ENCODE assay signal across 8 mouse cellular contexts in genomic region chr10:81320550-81321347, GRCm38 (mm10). TPM values are rescaled to one million over a fixed set of nuclear protein-coding genes. Genes with fewer than 3 reads are reported as not detected.
DNase-seq lines count a peak whose midpoint lies in the region; ATAC-seq and TF ChIP-seq lines count a peak whose summit lies in the region.

Cactin (plus strand) TSS chr10:81321103.

- H3K36me3 ChIP-seq in embryonic facial prominence, embryonic 14.5 days (ENCODE audit: control insufficient read depth, insufficient read depth, low read length): peaks cover 58% of the 10 kb centered on the region
- no peaks in the 10 kb centered on the region; the same call in 1 of the 2 replicates for H3K36me3 ChIP-seq in heart, adult 2 months (ENCODE audit: control insufficient read depth, insufficient read depth, low read length)
- H3K36me3 ChIP-seq in limb, embryonic 13.5 days: peaks cover 68% of the 10 kb centered on the region
- peaks cover 41% of the 10 kb centered on the region for H3K36me3 ChIP-seq in midbrain, embryonic 16.5 days (ENCODE audit: control insufficient read depth, insufficient read depth, low read length)

- H3K9ac ChIP-seq in embryonic facial prominence, embryonic 14.5 days (ENCODE audit: low read depth, low read length): peak within 1 kb of the TSS; percentile 92
- H3K9ac ChIP-seq in heart, adult 2 months (ENCODE audit: low read depth, low read length): peak within 1 kb of the TSS; percentile 88
- peak within 1 kb of the TSS; percentile 95 for H3K9ac ChIP-seq in limb, embryonic 13.5 days
- peak within 1 kb of the TSS; percentile 77 for H3K9ac ChIP-seq in midbrain, embryonic 16.5 days (ENCODE audit: low read depth, low read length)

- TF ChIP-seq EP300 in heart, adult 2 months (IDR thresholded peaks at IDR 0.05; ENCODE audit: insufficient read depth, low read depth, low read length): 0 out of 2 replicates have a peak, but pooled peaks have one; percentile 26

- DNase-seq in 3T3-L1 (ENCODE audit: low read depth, low spot score): peak; percentile 100
- DNase-seq in adrenal gland, postnatal 4 days (ENCODE audit: low spot score in 2 of 2): peak; percentile 93 to 95
- DNase-seq in embryonic facial prominence, embryonic 14.5 days (ENCODE audit: low spot score): peak; percentile 100
- peak; percentile 95 to 100 for DNase-seq in heart, adult 2 months
- peak; percentile 100 for DNase-seq in kidney, adult 8-10 months
- DNase-seq in spleen, postnatal 10 days (ENCODE audit: low spot score in 2 of 2): peak; percentile 96 to 99

- peak; percentile 72 for TF ChIP-seq POLR2A in heart, adult 2 months (IDR thresholded peaks at IDR 0.05; ENCODE audit: insufficient read depth, low read depth, low read length)

- TF ChIP-seq CTCF in heart, adult 2 months (IDR thresholded peaks at IDR 0.05): peak; percentile 59

- peak within 1 kb of the TSS; percentile 97 for H3K4me3 ChIP-seq in embryonic facial prominence, embryonic 14.5 days (ENCODE audit: low read depth, low read length)
- peak within 1 kb of the TSS; percentile 79 for H3K4me3 ChIP-seq in heart, adult 2 months
- peak within 1 kb of the TSS; percentile 96 for H3K4me3 ChIP-seq in limb, embryonic 13.5 days
- H3K4me3 ChIP-seq in midbrain, embryonic 16.5 days (ENCODE audit: low read depth, low read length): peak within 1 kb of the TSS; percentile 78

- no peaks in the 10 kb centered on the region for H3K27me3 ChIP-seq in embryonic facial prominence, embryonic 14.5 days (replicated peaks; ENCODE audit: control insufficient read depth, insufficient read depth, low read length)
- H3K27me3 ChIP-seq in heart, adult 2 months (ENCODE audit: control insufficient read depth, insufficient read depth, low read length): no peaks in the 10 kb centered on the region
- H3K27me3 ChIP-seq in limb, embryonic 13.5 days: no peaks in the 10 kb centered on the region
- H3K27me3 ChIP-seq in midbrain, embryonic 16.5 days (ENCODE audit: control insufficient read depth, insufficient read depth, low read depth, low read length): no peaks in the 10 kb centered on the region

- H3K4me1 ChIP-seq in embryonic facial prominence, embryonic 14.5 days (ENCODE audit: control insufficient read depth, insufficient read depth, low read length): peaks cover 12% of the 10 kb centered on the region; the same call in 1 of the 2 replicates
- H3K4me1 ChIP-seq in heart, adult 2 months (ENCODE audit: control insufficient read depth, insufficient read depth, low read length): peaks cover 6% of the 10 kb centered on the region
- peaks cover 48% of the 10 kb centered on the region for H3K4me1 ChIP-seq in limb, embryonic 13.5 days
- peaks cover 21% of the 10 kb centered on the region for H3K4me1 ChIP-seq in midbrain, embryonic 16.5 days (ENCODE audit: control insufficient read depth, insufficient read depth, low read length)

- H3K79me2 ChIP-seq in heart, adult 2 months (replicated peaks; ENCODE audit: control insufficient read depth, insufficient read depth, low read length): no peaks in the 10 kb centered on the region; the same call in 1 of the 2 replicates

- ATAC-seq in embryonic facial prominence, embryonic 14.5 days (ENCODE audit: low read depth): peak; percentile 93
- ATAC-seq in limb, embryonic 13.5 days (ENCODE audit: low FRiP score, low read depth): peak; percentile 94
- ATAC-seq in midbrain, embryonic 16.5 days: peak; percentile 92

- peak within 1 kb of the TSS; percentile 93 for H3K27ac ChIP-seq in embryonic facial prominence, embryonic 14.5 days (replicated peaks; ENCODE audit: low read depth, low read length)
- H3K27ac ChIP-seq in heart, adult 2 months: peak within 1 kb of the TSS; percentile 99
- H3K27ac ChIP-seq in limb, embryonic 13.5 days: peak within 1 kb of the TSS; percentile 89
- peak within 1 kb of the TSS; percentile 88 for H3K27ac ChIP-seq in midbrain, embryonic 16.5 days (ENCODE audit: low read length)

- under 1% methylated on average over 57 of the region's 68 CpGs for WGBS in embryonic facial prominence, embryonic 14.5 days
- WGBS in heart, adult 2 months: under 1% methylated on average over 68 of the region's 68 CpGs
- 1% methylated on average over 68 of the region's 68 CpGs for WGBS in limb, embryonic 13.5 days
- under 1% methylated on average over 68 of the region's 68 CpGs for WGBS in midbrain, embryonic 16.5 days

- H3K9me3 ChIP-seq in embryonic facial prominence, embryonic 14.5 days (ENCODE audit: control insufficient read depth, low read length): no peaks in the 10 kb centered on the region
- H3K9me3 ChIP-seq in limb, embryonic 13.5 days: no peaks in the 10 kb centered on the region
- H3K9me3 ChIP-seq in midbrain, embryonic 16.5 days (replicated peaks; ENCODE audit: control insufficient read depth, low read length, poor library complexity, severe bottlenecking): no peaks in the 10 kb centered on the region

- intact Hi-C loops in heart, adult 2 months (cut with DNase I): loop anchor here (1.0 to 2.0 kb wide), 2 partner anchors 21 to 30 kb away; partner anchors contain the start of gene Hmg20b

- H3K4me2 ChIP-seq in embryonic facial prominence, embryonic 14.5 days (ENCODE audit: low read depth, low read length): peak within 1 kb of the TSS; percentile 72
- H3K4me2 ChIP-seq in limb, embryonic 13.5 days (replicated peaks): peak within 1 kb of the TSS; percentile 91
- peak within 1 kb of the TSS; percentile 68 for H3K4me2 ChIP-seq in midbrain, embryonic 16.5 days (ENCODE audit: low read length)

RNA-seq across cellular contexts. Expression of gene Cactin, which starts in this region (rescaled TPM):
- 10 to 100 TPM; 43.8 to 44.4 TPM for total RNA-seq in adrenal gland, postnatal 4 days (2021)
- 27.0 and 27.5 TPM in 2 replicates for polyA plus RNA-seq in embryonic facial prominence, embryonic 14.5 days (2014; fragmentation: Nextera tagmentation; extraction: Ambion mirVana)
- total RNA-seq in heart, adult 2 months (2021): 10 to 100 TPM; 16.1 to 18.0 TPM
- 15.4 and 18.0 TPM in 2 replicates for polyA plus RNA-seq in heart, adult 2 months (2012; rRNA removed)
- polyA plus RNA-seq in limb, embryonic 13.5 days (2015; fragmentation: Nextera tagmentation; extraction: Ambion mirVana): 41.8 and 42.3 TPM in 2 replicates
- 27.6 and 28.3 TPM in 2 replicates for polyA plus RNA-seq in midbrain, embryonic 16.5 days (2015; fragmentation: Nextera tagmentation; extraction: Ambion mirVana)

Comparison
In these comparisons a context has a peak if more than half of its experiments do, and no peak if none do; other contexts are left out.
1. Peak in every context shown above with its lines: DNase-seq, ATAC-seq, H3K4me3 ChIP-seq and H3K27ac ChIP-seq.